Mouse (Mus musculus): Measurements from ENCODE around the gene Smim15.

Smim15 gene

GRCm38 (mm10) chr13:108060936-108061578 is 16.8 kb downstream of the Smim15 start:
- intact Hi-C loops (cut with DNase I), result no loop called here

- intact Hi-C loops (cut with DNase I), result no loop called here
These were observed 18.7 kb downstream of the Smim15 start for GRCm38 (mm10) chr13:108062900-108063299.

DNA sequence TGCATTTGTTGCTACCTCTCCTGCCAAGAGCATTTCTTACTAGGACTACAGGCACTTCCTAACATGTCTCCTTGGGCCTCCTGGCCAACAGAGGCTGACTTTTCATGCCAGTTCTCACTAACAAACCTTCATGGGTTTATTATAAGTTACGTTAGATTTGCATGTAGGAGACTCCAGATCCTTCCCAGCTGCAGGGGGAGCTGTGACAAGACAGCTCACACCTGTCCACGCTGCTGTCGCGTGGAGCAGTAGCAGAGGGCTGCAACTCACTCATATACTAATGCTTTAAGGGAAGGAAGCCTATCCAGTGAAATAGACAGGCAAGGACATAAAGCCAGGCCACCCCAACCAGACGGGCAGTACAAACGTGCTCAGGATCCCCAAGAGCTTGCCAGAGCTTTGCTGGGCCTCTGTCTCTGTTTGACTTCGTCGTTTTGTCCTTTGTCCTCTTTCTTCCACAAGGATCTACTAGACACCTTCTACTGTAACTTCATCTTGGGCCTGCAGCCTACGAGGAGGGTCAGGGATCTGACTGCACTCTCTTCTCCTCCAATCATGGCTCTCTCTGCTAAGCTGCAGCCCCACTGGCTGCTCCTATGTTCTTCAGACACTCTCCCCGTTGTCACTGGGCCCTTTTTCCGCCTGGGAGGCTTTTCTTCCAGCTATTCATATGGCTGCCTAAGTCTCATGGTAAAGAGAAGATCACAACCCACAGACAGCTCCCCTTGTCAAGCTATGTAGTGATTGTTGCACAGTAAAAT is 19.3 kb downstream of the Smim15 start:
- intact Hi-C loops (cut with DNase I), result no loop called here

DNA sequence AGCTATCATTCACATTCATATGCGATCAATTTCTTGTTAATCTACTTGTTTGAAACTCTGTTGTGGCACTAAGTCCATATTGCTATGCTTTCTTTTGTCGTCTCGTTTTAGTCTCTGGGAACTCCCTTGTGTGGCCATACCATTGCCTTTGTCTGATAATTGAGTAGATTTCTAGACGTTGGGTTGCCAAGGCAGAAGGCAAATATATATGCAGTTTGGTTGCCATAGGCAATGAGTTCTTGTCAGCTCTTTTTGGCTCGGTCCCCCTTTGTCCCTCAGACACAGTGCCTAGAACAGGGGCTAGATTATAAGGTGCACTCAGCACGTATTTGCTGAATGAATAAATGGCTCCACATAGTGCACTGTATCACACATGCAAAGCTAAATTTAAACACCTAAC is 20.1 kb downstream of the Smim15 start:
- intact Hi-C loops (cut with DNase I), result no loop called here

DNA sequence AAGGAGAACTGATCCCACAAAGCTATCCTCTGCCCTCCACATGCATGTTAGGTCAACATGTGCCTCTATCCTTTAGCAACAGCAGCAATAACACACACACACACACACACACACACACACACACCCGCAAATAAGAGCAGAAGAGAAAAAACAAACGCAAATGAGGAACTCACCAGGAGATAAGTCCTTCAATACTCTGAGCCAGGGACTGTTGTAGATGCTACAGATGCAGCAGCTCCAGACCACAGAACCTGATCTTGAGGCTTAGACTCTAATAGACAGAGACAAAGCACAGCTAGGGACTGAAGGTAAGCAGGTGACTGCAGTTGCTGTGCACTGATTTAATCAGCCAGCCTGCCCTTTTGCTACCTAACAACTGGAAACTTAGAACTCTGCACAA is 21.8 kb downstream of the Smim15 start:
- intact Hi-C loops (cut with DNase I), result no loop called here

- intact Hi-C loops (cut with DNase I), result no loop called here
These were observed 24.9 kb downstream of the Smim15 start for GRCm38 (mm10) chr13:108069151-108069550.

GRCm38 (mm10) chr13:108070171-108070570 is 25.9 kb downstream of the Smim15 start:
- intact Hi-C loops (cut with DNase I), result no loop called here

DNA sequence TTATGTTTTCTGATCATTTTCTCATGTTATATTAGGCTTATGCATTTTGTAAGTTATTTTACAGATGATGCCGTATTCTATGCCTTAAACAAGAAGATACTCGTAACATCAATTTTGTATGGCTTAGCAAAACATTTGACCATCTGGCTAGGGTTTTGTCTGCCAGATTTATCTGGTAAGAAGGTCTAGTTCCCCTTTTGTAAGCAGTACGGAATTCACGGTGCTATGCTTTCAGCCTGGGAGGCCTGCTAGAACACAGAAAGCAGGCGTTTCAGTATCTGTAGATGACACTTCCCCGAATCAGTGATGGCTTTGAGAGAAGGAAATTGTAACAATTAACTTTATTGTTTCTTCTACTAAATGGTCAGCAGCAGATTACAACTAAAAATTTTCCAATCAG is 33.2 kb downstream of the Smim15 start:
- intact Hi-C loops (cut with DNase I), result no loop called here

GRCm38 (mm10) chr13:108077901-108078300 is 33.7 kb downstream of the Smim15 start:
- intact Hi-C loops (cut with DNase I), result no loop called here

DNA sequence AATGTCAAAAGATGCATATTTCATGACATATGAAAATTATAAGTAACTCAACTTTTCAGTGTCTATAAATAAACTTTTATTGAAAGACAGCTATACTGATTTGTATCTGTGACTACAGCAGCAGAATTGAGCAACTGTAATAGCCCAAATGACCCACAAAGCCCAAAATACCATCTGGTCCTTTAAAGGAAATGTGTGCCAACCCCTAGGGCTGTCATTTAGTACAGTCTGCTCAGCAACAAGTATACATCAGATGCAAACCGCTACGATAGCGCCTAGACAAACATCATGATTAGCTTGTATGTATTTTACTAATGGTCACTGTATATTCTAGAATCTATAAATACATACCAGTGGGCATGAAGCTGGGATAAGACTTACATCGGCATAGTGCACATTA is 39.8 kb downstream of the Smim15 start:
- intact Hi-C loops (cut with DNase I), result no loop called here

DNA sequence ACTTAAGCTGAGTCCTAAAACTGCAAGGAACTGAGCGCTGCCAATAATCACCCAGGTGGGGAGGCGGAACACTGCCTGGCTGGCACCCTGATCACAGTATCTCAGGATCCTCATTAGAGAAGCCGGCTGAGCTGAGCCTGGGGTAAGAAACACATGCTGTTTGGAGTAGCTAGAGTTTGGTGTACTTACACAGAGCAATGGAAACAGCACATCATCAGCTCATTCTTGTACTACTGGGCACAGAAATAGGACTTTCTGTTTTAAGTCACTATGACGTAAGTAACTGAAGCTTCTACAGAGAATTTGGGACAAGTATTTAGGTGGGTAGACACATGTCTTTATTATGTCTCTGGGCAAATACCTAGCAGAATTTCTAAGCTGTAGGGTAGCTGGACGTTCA is 41.8 kb downstream of the Smim15 start:
- intact Hi-C loops (cut with DNase I), result no loop called here

DNA sequence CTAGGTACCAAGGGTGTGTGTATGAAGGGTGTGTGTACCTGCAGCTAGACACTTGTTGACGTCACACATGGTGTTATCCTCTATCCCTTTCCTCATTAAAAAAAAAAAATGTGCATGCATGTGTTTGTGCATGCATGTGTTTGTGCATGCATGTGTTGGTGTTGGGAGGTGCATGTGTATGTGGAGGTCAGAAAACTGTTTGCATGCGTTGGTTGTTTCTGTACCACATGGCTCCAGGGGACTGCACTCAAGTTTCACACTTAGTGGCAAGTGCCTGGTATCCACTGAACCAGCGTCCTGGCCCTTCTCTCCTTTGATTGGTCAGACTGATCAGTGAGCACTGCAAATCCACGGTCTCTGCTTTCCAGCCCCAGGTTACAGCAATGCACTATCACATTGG is 42.5 kb downstream of the Smim15 start:
- intact Hi-C loops (cut with DNase I), result no loop called here

GRCm38 (mm10) chr13:108092290-108092689 is 48.0 kb downstream of the Smim15 start:
- intact Hi-C loops (cut with DNase I), result no loop called here

DNA sequence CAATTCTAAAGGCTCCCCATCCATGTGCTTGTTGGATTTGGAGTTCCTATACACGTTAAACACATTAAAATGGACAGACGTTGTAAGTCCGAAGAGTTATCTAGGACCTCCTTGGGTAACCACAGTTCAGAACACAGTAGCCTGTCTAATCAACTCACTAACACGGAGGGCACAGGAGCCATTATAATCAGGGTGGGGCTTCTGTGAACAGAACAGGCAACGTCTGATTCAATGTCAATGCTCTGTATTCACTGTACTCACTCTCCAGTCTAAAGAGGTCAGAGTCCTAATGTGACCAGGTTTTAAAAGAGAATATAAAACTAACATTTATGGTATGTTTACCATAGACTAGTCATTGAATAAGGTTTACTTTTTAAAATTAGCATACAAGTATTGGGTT is 50.4 kb downstream of the Smim15 start:
- intact Hi-C loops (cut with DNase I), result no loop called here

GRCm38 (mm10) chr13:108095617-108096016 is 51.4 kb downstream of the Smim15 start:
- intact Hi-C loops (cut with DNase I), result no loop called here

DNA sequence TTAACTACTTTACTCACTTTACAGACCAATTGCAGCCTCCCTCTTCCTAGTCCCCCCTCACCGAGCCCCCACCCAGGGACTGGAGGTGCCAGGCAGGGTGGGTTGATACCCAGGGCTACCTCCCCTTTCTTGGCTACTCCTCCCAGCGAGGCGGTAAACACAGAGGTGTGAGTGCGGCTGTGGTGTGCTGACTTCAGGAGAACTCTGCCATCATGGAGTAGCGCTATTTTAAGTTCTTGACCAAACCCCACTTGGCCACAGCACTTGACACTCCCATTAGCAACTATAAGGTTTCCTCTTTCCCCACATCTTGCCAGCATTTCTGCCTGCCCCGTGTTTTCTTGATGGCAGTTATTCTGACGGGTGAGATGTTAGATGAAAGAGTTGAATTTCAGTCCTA is 52.2 kb downstream of the Smim15 start:
- intact Hi-C loops (cut with DNase I), result no loop called here
